Mouse (Mus musculus): ENCODE results near the gene Chd4. TPM values are rescaled to one million over a fixed set of nuclear protein-coding genes. Genes with fewer than 3 reads are reported as not detected.
"Not testable (repeated sequence)": the region's sequence is repeated elsewhere in the genome, so short reads cannot be mapped to it uniquely, and the experiment has no call there.

The Chd4 gene
- polyA plus RNA-seq, 1 experiment from 2014 or later = 53.5 TPM

- Histone ChIP-seq H3K9me3 (ENCODE audit: low read length) (no peaks in the 10 kb centered on the region), H3K4me1 (ENCODE audit: insufficient read depth, low read depth, low read length) (no peaks in the 10 kb centered on the region), H3K27me3 (replicated peaks; ENCODE audit: insufficient read depth, low read length) (no peaks in the 10 kb centered on the region), H3K27ac (ENCODE audit: low read length) (no peak overlapping the region), H3K4me2 (replicated peaks; ENCODE audit: low read depth, low read length) (no peak overlapping the region), H3K9ac (replicated peaks; ENCODE audit: low read depth) (no peak overlapping the region), H3K4me3 (ENCODE audit: low read depth, low read length) (no peak overlapping the region), H3K36me3 (ENCODE audit: insufficient read depth, low read length) (no peaks in the 10 kb centered on the region)
- WGBS = 65% methylated on average over 6 of the region's 6 CpGs
- ATAC-seq (no peak), DNase-seq (ENCODE audit: low spot score) (no peak)
- TF ChIP-seq EP300 (IDR thresholded peaks at IDR 0.05) (no peak), CTCF (IDR thresholded peaks at IDR 0.05) (no peak)
Observed at GRCm38 (mm10) chr6:125063906-125064305, 31.9 kb upstream of the Chd4 start.

- H3K27ac ChIP-seq (ENCODE audit: low read length); H3K27me3 ChIP-seq (replicated peaks; ENCODE audit: insufficient read depth, low read length); H3K4me2 ChIP-seq (replicated peaks; ENCODE audit: low read depth, low read length); H3K36me3 ChIP-seq (ENCODE audit: insufficient read depth, low read length); ATAC-seq; H3K9ac ChIP-seq (replicated peaks; ENCODE audit: low read depth); H3K9me3 ChIP-seq (ENCODE audit: low read length); H3K4me3 ChIP-seq (ENCODE audit: low read depth, low read length); DNase-seq (ENCODE audit: low spot score); H3K4me1 ChIP-seq (ENCODE audit: insufficient read depth, low read depth, low read length): not testable (repeated sequence)
- WGBS = no CpG with 5 or more reads among the region's 1 CpGs
Observed at GRCm38 (mm10) chr6:125065223-125065622, 30.6 kb upstream of the Chd4 start.

- Histone ChIP-seq H3K4me3 (ENCODE audit: low read depth, low read length) (no peak within 1 kb of the TSS), H3K27ac (ENCODE audit: low read length) (no peak within 1 kb of the TSS), H3K4me1 (ENCODE audit: insufficient read depth, low read depth, low read length) (no peaks in the 10 kb centered on the region), H3K36me3 (ENCODE audit: insufficient read depth, low read length) (no peaks in the 10 kb centered on the region), H3K9me3 (ENCODE audit: low read length) (no peaks in the 10 kb centered on the region), H3K9ac (replicated peaks; ENCODE audit: low read depth) (no peak within 1 kb of the TSS), H3K27me3 (replicated peaks; ENCODE audit: insufficient read depth, low read length) (no peaks in the 10 kb centered on the region), H3K4me2 (replicated peaks; ENCODE audit: low read depth, low read length) (no peak within 1 kb of the TSS)
- DNase-seq (ENCODE audit: low spot score) = no peak
- ATAC-seq = no peak
- no peak for TF ChIP-seq CTCF (IDR thresholded peaks at IDR 0.05)
- TF ChIP-seq EP300 (IDR thresholded peaks at IDR 0.05) = no peak
- 54% methylated on average over 8 of the region's 8 CpGs for WGBS
Observed at GRCm38 (mm10) chr6:125067571-125067995, 28.2 kb upstream of the Chd4 start, which contains the start of gene Lpar5. Lpar5 (plus strand) TSS chr6:125067920.

- H3K9me3 ChIP-seq (ENCODE audit: low read length) = no peaks in the 10 kb centered on the region
- no peak for TF ChIP-seq CTCF (IDR thresholded peaks at IDR 0.05)
- no peak for TF ChIP-seq EP300 (IDR thresholded peaks at IDR 0.05)
- H3K9ac ChIP-seq (replicated peaks; ENCODE audit: low read depth) = no peak overlapping the region
- no peak overlapping the region for H3K4me3 ChIP-seq (ENCODE audit: low read depth, low read length)
- H3K4me2 ChIP-seq (replicated peaks; ENCODE audit: low read depth, low read length) = no peak overlapping the region
- 70% methylated on average over 18 of the region's 18 CpGs for WGBS
- no peak overlapping the region for H3K27ac ChIP-seq (ENCODE audit: low read length)
- H3K36me3 ChIP-seq (ENCODE audit: insufficient read depth, low read length) = no peaks in the 10 kb centered on the region
- no peaks in the 10 kb centered on the region for H3K4me1 ChIP-seq (ENCODE audit: insufficient read depth, low read depth, low read length)
- H3K27me3 ChIP-seq (replicated peaks; ENCODE audit: insufficient read depth, low read length) = no peaks in the 10 kb centered on the region
- DNase-seq (ENCODE audit: low spot score) (no peak), ATAC-seq (no peak)
Observed at GRCm38 (mm10) chr6:125071170-125071895, 24.4 kb upstream of the Chd4 start.

GRCm38 (mm10) chr6:125071896-125072279 lies 23.9 kb upstream of the Chd4 start:
- Histone ChIP-seq H3K9me3 (ENCODE audit: low read length) (no peaks in the 10 kb centered on the region), H3K4me3 (ENCODE audit: low read depth, low read length) (no peak overlapping the region), H3K4me1 (ENCODE audit: insufficient read depth, low read depth, low read length) (no peaks in the 10 kb centered on the region), H3K4me2 (replicated peaks; ENCODE audit: low read depth, low read length) (no peak overlapping the region), H3K9ac (replicated peaks; ENCODE audit: low read depth) (no peak overlapping the region), H3K27me3 (replicated peaks; ENCODE audit: insufficient read depth, low read length) (no peaks in the 10 kb centered on the region), H3K27ac (ENCODE audit: low read length) (no peak overlapping the region), H3K36me3 (ENCODE audit: insufficient read depth, low read length) (no peaks in the 10 kb centered on the region)
- no peak for TF ChIP-seq EP300 (IDR thresholded peaks at IDR 0.05)
- TF ChIP-seq CTCF (IDR thresholded peaks at IDR 0.05) = no peak
- WGBS = 3% methylated on average over 2 of the region's 2 CpGs
- no peak for DNase-seq (ENCODE audit: low spot score)
- no peak for ATAC-seq

GRCm38 (mm10) chr6:125073825-125074224 lies 22.0 kb upstream of the Chd4 start:
- no peak for ATAC-seq
- WGBS = 59% methylated on average over 8 of the region's 8 CpGs
- no peak for TF ChIP-seq EP300 (IDR thresholded peaks at IDR 0.05)
- TF ChIP-seq CTCF (IDR thresholded peaks at IDR 0.05) = no peak

More at GRCm38 (mm10) chr6:125073825-125074224, 22.0 kb upstream of the Chd4 start:
- DNase-seq (ENCODE audit: low spot score) = no peak
- no peaks in the 10 kb centered on the region for H3K27me3 ChIP-seq (replicated peaks; ENCODE audit: insufficient read depth, low read length)
- H3K4me1 ChIP-seq (ENCODE audit: insufficient read depth, low read depth, low read length) = no peaks in the 10 kb centered on the region
- H3K9ac ChIP-seq (replicated peaks; ENCODE audit: low read depth) = no peak overlapping the region
- no peaks in the 10 kb centered on the region for H3K9me3 ChIP-seq (ENCODE audit: low read length)
- no peak overlapping the region for H3K27ac ChIP-seq (ENCODE audit: low read length)
- H3K36me3 ChIP-seq (ENCODE audit: insufficient read depth, low read length) = no peaks in the 10 kb centered on the region
- no peak overlapping the region for H3K4me3 ChIP-seq (ENCODE audit: low read depth, low read length)
- H3K4me2 ChIP-seq (replicated peaks; ENCODE audit: low read depth, low read length) = no peak overlapping the region

All from lung, postnatal 0 days (tissue).